Mouse (Mus musculus): ENCODE data around the gene Clta. TPM values are rescaled to one million over a fixed set of nuclear protein-coding genes. Genes with fewer than 3 reads are reported as not detected.

Clta gene
- polyA plus RNA-seq, 1 experiment from 2014 or later: 364 TPM

GRCm38 (mm10) chr4:44072146-44072872 is 68.1 kb downstream of the Clta start:
- H3K4me1 ChIP-seq (ENCODE audit: control insufficient read depth, insufficient read depth, low read depth, low read length): peaks cover 18% of the 10 kb centered on the region
- H3K9ac ChIP-seq (ENCODE audit: low read depth, low read length): peak overlapping the region; percentile 89
- H3K27me3 ChIP-seq (replicated peaks; ENCODE audit: control insufficient read depth, insufficient read depth, low read length): no peaks in the 10 kb centered on the region
- under 1% methylated on average over 70 of the region's 70 CpGs for WGBS
- H3K36me3 ChIP-seq (ENCODE audit: control insufficient read depth, insufficient read depth, low read length): no peaks in the 10 kb centered on the region
- H3K27ac ChIP-seq (ENCODE audit: low read depth, low read length): peak overlapping the region; percentile 84
- no peaks in the 10 kb centered on the region for H3K9me3 ChIP-seq (ENCODE audit: control insufficient read depth, low read length)
- peak; percentile 99 for ATAC-seq
- H3K4me2 ChIP-seq (ENCODE audit: low read length): peak overlapping the region; percentile 78
- H3K4me3 ChIP-seq (ENCODE audit: low read length): peak overlapping the region; percentile 87

- peak overlapping the region; percentile 89 for H3K9ac ChIP-seq (ENCODE audit: low read depth, low read length)
- peak overlapping the region; percentile 87 for H3K4me3 ChIP-seq (ENCODE audit: low read length)
- no peaks in the 10 kb centered on the region for H3K9me3 ChIP-seq (ENCODE audit: control insufficient read depth, low read length)
- no peaks in the 10 kb centered on the region for H3K27me3 ChIP-seq (replicated peaks; ENCODE audit: control insufficient read depth, insufficient read depth, low read length)
- peaks cover 18% of the 10 kb centered on the region for H3K4me1 ChIP-seq (ENCODE audit: control insufficient read depth, insufficient read depth, low read depth, low read length)
- peak overlapping the region; percentile 78 for H3K4me2 ChIP-seq (ENCODE audit: low read length)
- ATAC-seq: peak; percentile 77
- H3K27ac ChIP-seq (ENCODE audit: low read depth, low read length): peak overlapping the region; percentile 84
- no peaks in the 10 kb centered on the region for H3K36me3 ChIP-seq (ENCODE audit: control insufficient read depth, insufficient read depth, low read length)
- WGBS: 12% methylated on average over 9 of the region's 9 CpGs
Measured at GRCm38 (mm10) chr4:44072873-44073441, 68.7 kb downstream of the Clta start.

DNA sequence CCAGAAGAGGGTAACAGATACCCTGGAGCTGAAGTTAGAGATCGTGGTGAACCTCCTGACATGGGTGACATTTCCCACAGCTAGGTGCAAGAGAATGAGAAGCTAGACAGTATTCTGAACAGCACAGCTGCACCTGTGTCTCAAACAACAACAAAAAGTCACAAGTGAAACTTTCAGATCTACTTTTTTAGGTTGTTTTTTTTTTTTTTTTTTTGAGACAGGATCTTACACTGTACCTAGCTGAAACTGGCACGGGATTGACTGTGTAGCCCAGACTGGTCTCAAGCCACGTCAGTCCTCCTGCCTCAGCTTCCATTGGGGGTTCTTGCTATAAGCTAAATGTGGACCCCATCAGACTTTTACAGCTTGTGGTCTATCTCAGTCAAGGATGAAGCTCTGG is 69.5 kb downstream of the Clta start:
- Histone ChIP-seq H3K4me2 (ENCODE audit: low read length) (no peak overlapping the region), H3K9ac (ENCODE audit: low read depth, low read length) (no peak overlapping the region), H3K4me3 (ENCODE audit: low read length) (no peak overlapping the region), H3K27me3 (replicated peaks; ENCODE audit: control insufficient read depth, insufficient read depth, low read length) (no peaks in the 10 kb centered on the region), H3K4me1 (ENCODE audit: control insufficient read depth, insufficient read depth, low read depth, low read length) (peaks cover 18% of the 10 kb centered on the region), H3K9me3 (ENCODE audit: control insufficient read depth, low read length) (no peaks in the 10 kb centered on the region), H3K27ac (ENCODE audit: low read depth, low read length) (no peak overlapping the region), H3K36me3 (ENCODE audit: control insufficient read depth, insufficient read depth, low read length) (no peaks in the 10 kb centered on the region)
- 85% methylated on average over 3 of the region's 3 CpGs for WGBS
- ATAC-seq: no peak

GRCm38 (mm10) chr4:44074422-44074821 is 70.2 kb downstream of the Clta start:
- WGBS: 78% methylated on average over 4 of the region's 4 CpGs
- no peak for ATAC-seq
- H3K9ac ChIP-seq (ENCODE audit: low read depth, low read length): no peak overlapping the region
- H3K9me3 ChIP-seq (ENCODE audit: control insufficient read depth, low read length): no peaks in the 10 kb centered on the region
- no peak overlapping the region for H3K27ac ChIP-seq (ENCODE audit: low read depth, low read length)
- H3K36me3 ChIP-seq (ENCODE audit: control insufficient read depth, insufficient read depth, low read length): no peaks in the 10 kb centered on the region
- H3K4me2 ChIP-seq (ENCODE audit: low read length): no peak overlapping the region
- no peak overlapping the region for H3K4me3 ChIP-seq (ENCODE audit: low read length)
- no peaks in the 10 kb centered on the region for H3K27me3 ChIP-seq (replicated peaks; ENCODE audit: control insufficient read depth, insufficient read depth, low read length)
- peaks cover 18% of the 10 kb centered on the region for H3K4me1 ChIP-seq (ENCODE audit: control insufficient read depth, insufficient read depth, low read depth, low read length)

- Histone ChIP-seq H3K27me3 (replicated peaks; ENCODE audit: control insufficient read depth, insufficient read depth, low read length) (no peaks in the 10 kb centered on the region), H3K9ac (ENCODE audit: low read depth, low read length) (no peak overlapping the region), H3K9me3 (ENCODE audit: control insufficient read depth, low read length) (no peaks in the 10 kb centered on the region), H3K4me1 (ENCODE audit: control insufficient read depth, insufficient read depth, low read depth, low read length) (peaks cover 1% of the 10 kb centered on the region), H3K36me3 (ENCODE audit: control insufficient read depth, insufficient read depth, low read length) (no peaks in the 10 kb centered on the region), H3K4me2 (ENCODE audit: low read length) (no peak overlapping the region), H3K27ac (ENCODE audit: low read depth, low read length) (no peak overlapping the region), H3K4me3 (ENCODE audit: low read length) (no peak overlapping the region)
- 88% methylated on average over 7 of the region's 7 CpGs for WGBS
- no peak for ATAC-seq
Measured at GRCm38 (mm10) chr4:44078358-44078933, 74.2 kb downstream of the Clta start.

Other genes starting within 250 kb of the Clta start
- gene Olfr159, start 233.4 kb upstream of the Clta start, polyA plus RNA-seq (2015; fragmentation: Nextera tagmentation; extraction: Ambion mirVana): not detected in 2 replicates
- gene Olfr156, start 180.6 kb upstream of the Clta start, polyA plus RNA-seq (2015; fragmentation: Nextera tagmentation; extraction: Ambion mirVana): not detected in 2 replicates
- gene Olfr157, start 164.3 kb upstream of the Clta start, polyA plus RNA-seq (2015; fragmentation: Nextera tagmentation; extraction: Ambion mirVana): not detected in 2 replicates
- not detected in 2 replicates for gene Olfr155, start 152.9 kb upstream of the Clta start, polyA plus RNA-seq (2015; fragmentation: Nextera tagmentation; extraction: Ambion mirVana)
- 4.9 and 5.4 TPM in 2 replicates for gene Reck, start 128.9 kb upstream of the Clta start, polyA plus RNA-seq (2015; fragmentation: Nextera tagmentation; extraction: Ambion mirVana)
- 32.5 and 39.4 TPM in 2 replicates for gene Glipr2, start 47.1 kb upstream of the Clta start, polyA plus RNA-seq (2015; fragmentation: Nextera tagmentation; extraction: Ambion mirVana)
- gene Ccin, start 21.0 kb upstream of the Clta start, polyA plus RNA-seq (2015; fragmentation: Nextera tagmentation; extraction: Ambion mirVana): not detected in 2 replicates
- 27.3 and 31.1 TPM in 2 replicates for gene Gne, start 79.7 kb downstream of the Clta start, polyA plus RNA-seq (2015; fragmentation: Nextera tagmentation; extraction: Ambion mirVana)
- gene Rnf38, start 229.3 kb downstream of the Clta start, polyA plus RNA-seq (2015; fragmentation: Nextera tagmentation; extraction: Ambion mirVana): 20.9 and 28.3 TPM in 2 replicates

All from hindbrain, embryonic 16.5 days (tissue).